Mouse (Mus musculus) CH12.LX (cell line): ENCODE data around the gene Parp9.

ENCODE experiments used
- CHD1 ChIP-seq: IDR thresholded peaks from 2 replicates; pipeline ENCODE4 v1.6.1; 2012; ENCODE audit warnings: low read depth, low read length, improper control_type of control experiment, inconsistent platforms
- CTCF ChIP-seq, 2 experiments: IDR thresholded peaks in 1 of 2; conservative IDR thresholded peaks in 1 of 2; 2 replicates each; pipeline ENCODE4 v1.5.1; 2011 to 2012; ENCODE audit warnings: low read depth in 2 of 2, low read length in 2 of 2, improper control_type of control experiment in 1 of 2, inconsistent platforms in 1 of 2, mild to moderate bottlenecking in 1 of 2, moderate library complexity in 1 of 2
- ELF1 ChIP-seq: IDR thresholded peaks from 2 replicates; pipeline ENCODE4 v1.6.1; 2014; ENCODE audit warnings: low read depth, mild to moderate bottlenecking, inconsistent platforms, low read length, improper control_type of control experiment
- EP300 ChIP-seq: IDR thresholded peaks from 2 replicates; pipeline ENCODE4 v1.6.1; 2011; ENCODE audit warnings: low read length, improper control_type of control experiment
- ETS1 ChIP-seq: conservative IDR thresholded peaks from 2 replicates; pipeline ENCODE4 v1.6.1; 2012; ENCODE audit warnings: low read depth, mild to moderate bottlenecking, inconsistent platforms, low read length, improper control_type of control experiment, moderate library complexity
- HCFC1 ChIP-seq: IDR thresholded peaks from 2 replicates; pipeline ENCODE4 v1.6.1; 2012; ENCODE audit warnings: low read depth, mild to moderate bottlenecking, inconsistent platforms, low read length, improper control_type of control experiment
- MAFK ChIP-seq: IDR thresholded peaks from 2 replicates; pipeline ENCODE4 v1.6.1; 2011; ENCODE audit warnings: low read length, improper control_type of control experiment; ENCODE audit not compliant: insufficient replicate concordance
- MYC ChIP-seq: IDR thresholded peaks from 2 replicates; pipeline ENCODE4 v1.6.1; 2011; ENCODE audit warnings: low read depth, mild to moderate bottlenecking, improper control_type of control experiment, low read length
- NELFE ChIP-seq: IDR thresholded peaks from 2 replicates; pipeline ENCODE4 v1.6.1; 2011; ENCODE audit warnings: low read depth, low read length, improper control_type of control experiment
- POLR2A ChIP-seq: IDR thresholded peaks from 2 replicates; pipeline ENCODE4 v1.6.1; 2011; ENCODE audit warnings: low read depth, mild to moderate bottlenecking, improper control_type of control experiment, low read length
- SIN3A ChIP-seq: IDR thresholded peaks from 2 replicates; pipeline ENCODE4 v1.6.1; 2012; ENCODE audit warnings: low read length, improper control_type of control experiment, inconsistent platforms
- TBP ChIP-seq: conservative IDR thresholded peaks from 2 replicates; pipeline ENCODE4 v1.6.1; 2011; ENCODE audit warnings: low read depth, low read length, improper control_type of control experiment
- ZC3H11A ChIP-seq: IDR thresholded peaks from 2 replicates; pipeline ENCODE4 v1.6.1; 2012; ENCODE audit warnings: low read depth, mild to moderate bottlenecking, inconsistent platforms, low read length, improper control_type of control experiment
- ZNF384 ChIP-seq: IDR thresholded peaks from 2 replicates; pipeline ENCODE4 v1.6.1; 2012; ENCODE audit warnings: low read depth, low read length, improper control_type of control experiment, inconsistent platforms

DNA sequence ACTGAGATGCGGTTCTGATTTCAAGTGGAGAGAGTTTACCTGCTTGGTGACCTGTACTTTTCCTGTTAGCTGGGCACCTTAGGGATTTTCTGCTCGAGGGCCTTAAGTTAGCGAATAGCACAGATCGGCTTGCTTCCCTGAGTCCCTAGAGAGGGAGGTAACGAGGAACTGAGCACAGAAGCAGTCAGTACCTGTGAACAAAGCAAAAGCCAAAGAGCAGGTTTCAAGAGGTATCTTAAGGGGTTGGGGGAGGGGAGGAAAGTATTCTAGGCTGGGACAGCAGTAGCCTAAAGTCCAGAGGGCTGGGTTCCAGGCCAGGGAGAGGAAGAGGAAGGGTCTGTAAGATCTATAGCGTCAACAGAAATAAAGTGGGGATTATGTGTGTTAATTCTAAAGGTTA is 991 bp downstream of the Parp9 start:
- TF ChIP-seq CTCF (conservative IDR thresholded peaks at IDR 0.05 in 1 of 2, IDR thresholded peaks at IDR 0.05 in 1 of 2; ENCODE audit: low read depth in 2 of 2, low read length in 2 of 2) (no peak), NELFE (no peak), EP300 (no peak), HCFC1 (no peak), ZNF384 (no peak), SIN3A (no peak; the same call in 1 of the 2 replicates), MAFK (no peak), MYC (no peak), TBP (no peak), ETS1 (no peak), POLR2A (no peak), CHD1 (no peak), ZC3H11A (no peak), ELF1 (no peak)
